Mouse (Mus musculus): Measurements from ENCODE around the gene Evi5l. TPM values are rescaled to one million over a fixed set of nuclear protein-coding genes. Genes with fewer than 3 reads are reported as not detected.

The Evi5l gene
- polyA plus RNA-seq, 1 experiment from 2014 or later: 57.7 TPM

DNA sequence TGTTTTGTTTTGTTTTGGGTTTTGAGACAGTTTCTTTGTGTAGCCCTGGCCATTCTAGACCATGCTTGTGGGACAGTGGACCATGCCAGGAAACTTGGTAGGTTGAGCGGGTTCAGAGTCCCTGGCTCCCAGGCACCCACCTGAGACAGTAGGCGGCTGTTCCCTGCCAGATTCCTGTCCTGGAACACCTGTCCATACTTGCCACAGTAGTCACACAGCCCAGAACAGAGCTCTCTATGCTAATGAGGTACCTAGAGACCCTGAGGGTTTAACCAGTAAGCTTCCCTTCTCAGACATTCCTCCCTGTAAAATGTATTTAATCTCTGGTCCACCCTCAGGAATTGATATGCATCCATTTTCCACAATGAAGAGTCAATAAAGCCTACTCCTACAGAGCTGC is 7.7 kb downstream of the Evi5l start:
- no peak overlapping the region for H3K4me2 ChIP-seq
- no peaks in the 10 kb centered on the region for H3K9me3 ChIP-seq (replicated peaks)
- H3K36me3 ChIP-seq (ENCODE audit: poor library complexity, severe bottlenecking): peaks cover 30% of the 10 kb centered on the region
- WGBS: 83% methylated on average over 2 of the region's 2 CpGs
- H3K27ac ChIP-seq: no peak overlapping the region
- H3K9ac ChIP-seq: no peak overlapping the region
- H3K4me1 ChIP-seq: peaks cover 8% of the 10 kb centered on the region
- H3K27me3 ChIP-seq: no peaks in the 10 kb centered on the region
- ATAC-seq: no peak
- no peak overlapping the region for H3K4me3 ChIP-seq

DNA sequence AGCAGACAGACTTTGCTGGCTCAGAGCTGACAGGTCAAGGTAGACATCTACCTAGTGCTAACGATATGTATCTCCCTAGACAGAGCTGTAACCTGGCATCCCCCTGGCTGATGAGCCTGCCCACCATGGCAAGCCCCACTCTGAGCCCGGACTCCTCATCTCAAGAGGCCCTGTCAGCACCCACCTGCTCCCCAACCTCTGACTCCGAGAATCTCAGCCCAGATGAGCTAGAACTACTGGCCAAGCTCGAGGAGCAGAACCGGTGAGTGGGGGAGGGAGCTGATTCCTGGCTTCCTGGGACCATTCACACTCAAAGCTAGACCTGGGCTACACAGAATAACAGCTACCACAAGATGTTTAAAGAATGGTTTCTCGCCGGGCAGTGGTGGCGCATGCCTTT is 17.0 kb downstream of the Evi5l start:
- 89% methylated on average over 8 of the region's 8 CpGs for WGBS
- H3K9me3 ChIP-seq (replicated peaks): no peaks in the 10 kb centered on the region
- H3K36me3 ChIP-seq (ENCODE audit: poor library complexity, severe bottlenecking): peaks cover 57% of the 10 kb centered on the region
- no peak for ATAC-seq
- no peak overlapping the region for H3K27ac ChIP-seq
- H3K4me2 ChIP-seq: no peak overlapping the region
- H3K4me3 ChIP-seq: no peak overlapping the region
- H3K9ac ChIP-seq: no peak overlapping the region
- no peaks in the 10 kb centered on the region for H3K4me1 ChIP-seq
- no peaks in the 10 kb centered on the region for H3K27me3 ChIP-seq

- Histone ChIP-seq H3K4me3 (no peak overlapping the region), H3K27ac (no peak overlapping the region), H3K27me3 (no peaks in the 10 kb centered on the region), H3K36me3 (ENCODE audit: poor library complexity, severe bottlenecking) (peaks cover 79% of the 10 kb centered on the region), H3K9ac (no peak overlapping the region), H3K4me2 (no peak overlapping the region), H3K9me3 (replicated peaks) (no peaks in the 10 kb centered on the region), H3K4me1 (no peaks in the 10 kb centered on the region)
- 97% methylated on average over 2 of the region's 2 CpGs for WGBS
- ATAC-seq: no peak
Measured at GRCm38 (mm10) chr8:4186151-4186550, 19.8 kb downstream of the Evi5l start.

DNA sequence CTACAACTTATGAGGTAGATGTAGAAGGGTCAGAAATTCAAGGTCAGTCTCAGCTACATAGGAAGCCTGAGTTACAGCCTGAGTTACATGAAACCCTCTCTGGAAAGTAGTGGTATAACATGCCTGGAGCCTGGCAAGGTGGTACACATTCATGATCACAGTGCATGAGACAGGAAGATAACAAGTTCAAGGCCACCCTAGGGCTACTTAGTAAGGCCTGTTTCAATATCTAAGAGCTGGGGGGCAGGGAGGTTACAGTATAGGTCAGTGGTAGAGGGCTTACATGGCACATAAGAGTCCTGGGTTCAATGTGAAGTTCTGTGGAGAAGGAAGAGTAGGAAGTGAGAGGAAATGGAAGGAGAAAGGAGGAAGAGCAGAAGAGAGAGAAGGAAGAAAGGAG is 22.2 kb downstream of the Evi5l start:
- Histone ChIP-seq H3K4me2 (no peak overlapping the region), H3K27me3 (no peaks in the 10 kb centered on the region), H3K9ac (no peak overlapping the region), H3K27ac (no peak overlapping the region), H3K36me3 (ENCODE audit: poor library complexity, severe bottlenecking) (peaks cover 77% of the 10 kb centered on the region), H3K4me1 (peaks cover 18% of the 10 kb centered on the region), H3K4me3 (no peak overlapping the region), H3K9me3 (replicated peaks) (no peaks in the 10 kb centered on the region)
- no peak for ATAC-seq

- peaks cover 75% of the 10 kb centered on the region for H3K36me3 ChIP-seq (ENCODE audit: poor library complexity, severe bottlenecking)
Measured at GRCm38 (mm10) chr8:4189031-4189722, 22.8 kb downstream of the Evi5l start.

GRCm38 (mm10) chr8:4192305-4192704 is 25.9 kb downstream of the Evi5l start:
- peak; percentile 27 for ATAC-seq
- Histone ChIP-seq H3K4me1 (peaks cover 19% of the 10 kb centered on the region), H3K9me3 (replicated peaks) (no peaks in the 10 kb centered on the region), H3K9ac (peak overlapping the region; percentile 38; the same call in 1 of the 2 replicates), H3K27me3 (no peaks in the 10 kb centered on the region), H3K36me3 (ENCODE audit: poor library complexity, severe bottlenecking) (peaks cover 52% of the 10 kb centered on the region), H3K4me3 (no peak overlapping the region), H3K27ac (peak overlapping the region; percentile 81), H3K4me2 (0 out of 2 replicates have a peak overlapping the region, but pooled peaks have one; percentile 41)
- WGBS: 38% methylated on average over 5 of the region's 5 CpGs

More at GRCm38 (mm10) chr8:4189031-4189722, 22.8 kb downstream of the Evi5l start:
- H3K27me3 ChIP-seq: no peaks in the 10 kb centered on the region
- H3K27ac ChIP-seq: no peak overlapping the region
- ATAC-seq: no peak
- H3K9me3 ChIP-seq (replicated peaks): no peaks in the 10 kb centered on the region
- H3K4me2 ChIP-seq: no peak overlapping the region
- peaks cover 19% of the 10 kb centered on the region for H3K4me1 ChIP-seq
- H3K9ac ChIP-seq: no peak overlapping the region
- H3K4me3 ChIP-seq: no peak overlapping the region
- 48% methylated on average over 3 of the region's 3 CpGs for WGBS

- H3K4me3 ChIP-seq: no peak overlapping the region
- ATAC-seq: peak; percentile 88
Measured at GRCm38 (mm10) chr8:4192807-4193587, 26.6 kb downstream of the Evi5l start.

GRCm38 (mm10) chr8:4193588-4193894 is 27.2 kb downstream of the Evi5l start:
- Histone ChIP-seq H3K27ac (no peak overlapping the region; the same call in 1 of the 2 replicates), H3K27me3 (no peaks in the 10 kb centered on the region), H3K4me3 (no peak overlapping the region), H3K9me3 (replicated peaks) (no peaks in the 10 kb centered on the region), H3K4me2 (peak overlapping the region; percentile 41; the same call in 1 of the 2 replicates), H3K36me3 (ENCODE audit: poor library complexity, severe bottlenecking) (peaks cover 51% of the 10 kb centered on the region), H3K9ac (no peak overlapping the region), H3K4me1 (peaks cover 19% of the 10 kb centered on the region)
- 57% methylated on average over 7 of the region's 7 CpGs for WGBS
- ATAC-seq: peak; percentile 11; the same call in 1 of the 2 replicates

More at GRCm38 (mm10) chr8:4192807-4193587, 26.6 kb downstream of the Evi5l start:
- Histone ChIP-seq H3K9me3 (replicated peaks) (no peaks in the 10 kb centered on the region), H3K27me3 (no peaks in the 10 kb centered on the region), H3K4me1 (peaks cover 19% of the 10 kb centered on the region), H3K9ac (no peak overlapping the region), H3K27ac (peak overlapping the region; percentile 81), H3K4me2 (peak overlapping the region; percentile 41), H3K36me3 (ENCODE audit: poor library complexity, severe bottlenecking) (peaks cover 52% of the 10 kb centered on the region)
- WGBS: 3% methylated on average over 18 of the region's 18 CpGs

DNA sequence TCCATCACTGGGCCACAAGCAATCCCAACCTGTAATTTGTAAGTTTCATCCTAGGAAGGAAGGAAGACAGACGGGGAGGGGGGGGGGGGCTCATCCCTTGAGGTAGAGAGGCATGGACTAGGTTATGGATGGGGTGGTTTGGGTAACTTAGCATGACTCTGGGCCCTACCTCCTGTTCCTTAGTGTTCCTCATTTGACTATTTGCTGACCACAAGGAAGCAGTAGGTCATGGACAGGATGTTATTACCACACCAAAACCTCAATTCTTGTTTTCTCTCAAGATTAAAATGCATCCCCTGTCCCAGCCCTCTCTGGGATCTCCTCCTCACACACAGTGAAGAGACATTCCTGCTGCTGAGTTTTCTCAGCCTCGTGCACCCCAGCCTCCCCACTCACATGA is 35.0 kb downstream of the Evi5l start:
- Histone ChIP-seq H3K36me3 (ENCODE audit: poor library complexity, severe bottlenecking) (peaks cover 72% of the 10 kb centered on the region), H3K27ac (no peak overlapping the region), H3K4me3 (no peak overlapping the region), H3K9me3 (replicated peaks) (no peaks in the 10 kb centered on the region), H3K4me1 (peaks cover 7% of the 10 kb centered on the region), H3K27me3 (peaks cover 26% of the 10 kb centered on the region), H3K4me2 (no peak overlapping the region), H3K9ac (no peak overlapping the region)
- WGBS: 65% methylated on average over 2 of the region's 2 CpGs
- no peak for ATAC-seq

GRCm38 (mm10) chr8:4205246-4206123 is 39.1 kb downstream of the Evi5l start:
- H3K36me3 ChIP-seq (ENCODE audit: poor library complexity, severe bottlenecking): peaks cover 83% of the 10 kb centered on the region
- H3K9ac ChIP-seq: 0 out of 2 replicates have a peak overlapping the region, but pooled peaks have one; percentile 21
- peaks cover 36% of the 10 kb centered on the region for H3K27me3 ChIP-seq

DNA sequence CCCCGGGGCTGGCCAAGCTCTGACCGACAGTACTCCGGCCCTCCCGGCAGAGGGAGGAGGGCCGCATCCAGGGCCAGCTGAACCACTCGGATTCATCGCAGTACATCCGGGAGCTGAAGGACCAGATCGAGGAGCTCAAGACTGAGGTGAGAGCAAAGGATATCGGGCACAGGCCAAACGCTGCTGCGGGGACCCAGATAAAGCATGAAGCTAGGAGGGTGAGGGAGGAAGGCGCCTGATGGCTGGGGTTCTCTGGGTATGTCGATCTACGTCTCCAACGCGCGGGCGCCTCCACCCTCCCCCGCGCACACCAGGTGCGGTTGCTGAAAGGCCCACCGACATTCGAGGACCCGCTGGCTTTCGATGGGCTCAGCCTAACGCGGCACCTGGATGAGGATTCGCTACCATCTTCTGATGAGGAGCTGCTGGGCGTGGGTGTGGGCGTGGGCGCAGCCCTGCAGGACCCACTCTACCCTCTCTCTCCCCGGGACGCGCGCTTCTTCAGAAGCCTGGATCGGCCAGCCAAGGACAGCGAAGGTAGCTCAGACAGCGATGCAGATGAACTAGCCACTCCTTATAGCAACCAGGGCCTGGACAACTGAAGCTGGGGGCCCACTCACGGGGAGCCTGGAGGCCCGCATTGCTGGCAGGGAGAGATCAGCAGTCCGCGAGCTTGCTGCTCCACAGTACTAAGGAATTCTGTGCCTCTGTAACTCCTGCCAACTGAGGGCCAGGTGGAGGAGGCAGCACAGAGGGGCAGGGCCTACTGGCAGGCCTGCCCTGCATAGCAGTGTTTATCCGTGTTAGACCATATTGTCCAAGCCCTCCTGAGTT is 40.0 kb downstream of the Evi5l start:
- Histone ChIP-seq H3K9ac (peak overlapping the region; percentile 45), H3K27ac (no peak overlapping the region), H3K27me3 (peaks cover 36% of the 10 kb centered on the region), H3K36me3 (ENCODE audit: poor library complexity, severe bottlenecking) (peaks cover 81% of the 10 kb centered on the region), H3K4me3 (no peak overlapping the region; the same call in 1 of the 2 replicates), H3K4me1 (peaks cover 19% of the 10 kb centered on the region), H3K9me3 (replicated peaks) (0 out of 2 replicates have a peak, but pooled peaks cover 4% of the 10 kb centered on the region), H3K4me2 (peak overlapping the region; percentile 22)
- ATAC-seq: peak; percentile 25; the same call in 1 of the 2 replicates
- 8% methylated on average over 44 of the region's 44 CpGs for WGBS

More at GRCm38 (mm10) chr8:4205246-4206123, 39.1 kb downstream of the Evi5l start:
- peak overlapping the region; percentile 22; the same call in 1 of the 2 replicates for H3K4me2 ChIP-seq
- no peak for ATAC-seq
- WGBS: 17% methylated on average over 38 of the region's 38 CpGs
- no peak overlapping the region; the same call in 1 of the 2 replicates for H3K4me3 ChIP-seq
- H3K27ac ChIP-seq: no peak overlapping the region
- 0 out of 2 replicates have a peak, but pooled peaks cover 4% of the 10 kb centered on the region for H3K9me3 ChIP-seq (replicated peaks)
- H3K4me1 ChIP-seq: peaks cover 19% of the 10 kb centered on the region
